ENCODE assay signal across 15 mouse cellular contexts in the genomic region with DNA sequence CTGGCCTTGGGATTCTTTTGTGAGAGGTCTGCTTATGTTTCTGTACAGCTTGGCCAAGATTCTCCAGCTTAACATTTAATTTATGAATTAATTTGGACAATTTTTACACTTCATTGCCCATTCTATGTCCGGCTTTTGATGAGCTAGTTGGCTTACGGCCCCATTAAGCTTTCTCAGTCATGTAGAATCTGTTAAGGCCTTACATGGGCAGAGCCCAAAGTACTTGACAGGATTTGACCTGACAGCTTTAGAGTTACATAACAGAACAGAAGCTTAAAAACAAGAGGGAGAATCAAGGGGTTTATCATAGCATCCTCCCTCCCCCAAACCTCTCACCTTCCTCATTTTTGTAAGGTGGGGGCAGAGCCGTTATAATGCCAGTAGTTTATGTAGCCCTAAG.
DNase-seq lines count a peak whose midpoint lies in the region.
"Had no signal": no experiment of that assay in that cellular context is flagged by ENCODE, and none has a peak within 500 bp of the region (broad histone marks: within the 10 kb centered on the region; RNA-seq: fewer than 3 reads in every experiment).

No protein-coding gene starts in this region.

- peak; percentile 13 to 34 for DNase-seq in cerebellum, postnatal 10 days
- no peak for DNase-seq in cerebellum, adult 9-10 months
- peak; percentile 6 for DNase-seq in kidney, adult 9 months
- DNase-seq in kidney, adult 18-20 months, result no peak
- peak; percentile 96 for DNase-seq in Muller cell, postnatal 12 days (ENCODE audit: inconsistent ontology term)
- peak; percentile 97 for DNase-seq in retina, postnatal 1 day
- no peak for DNase-seq in thymus, postnatal 25 days
- DNase-seq in frontal cortex, postnatal 36 days (ENCODE audit: low spot score in 2 of 2), result no peak
- DNase-seq: adrenal gland, postnatal 25 days; B cell, adult 2 months; cerebellum, adult 11 months; cerebellum, adult 8-10 months; cerebellum, postnatal 36 days; gastrocnemius, postnatal 10 days; heart, postnatal 36 days had no signal

Comparison
In these comparisons a context has a peak if more than half of its experiments do, and no peak if none do; other contexts are left out.
1. DNase-seq: peak in cerebellum, postnatal 10 days (2 of 2), kidney, adult 9 months (single experiment), Muller cell, postnatal 12 days (single experiment) and retina, postnatal 1 day (single experiment); none in cerebellum, adult 9-10 months (single experiment), kidney, adult 18-20 months (single experiment), thymus, postnatal 25 days (single experiment) and frontal cortex, postnatal 36 days (0 of 2).